Mouse (Mus musculus) frontal cortex, postnatal 10 days (tissue): Measurements from ENCODE around the gene Ccr1l1.
"Not testable (repeated sequence)": the region's sequence is repeated elsewhere in the genome, so short reads cannot be mapped to it uniquely, and the experiment has no call there.

Experiments
- DNase-seq, 2 experiments: peaks; one replicate each; pipeline ENCODE4 v3.0.0; 2022; ENCODE audit warnings: low spot score in 2 of 2, mixed read lengths in 1 of 2

The Ccr1l1 gene

GRCm38 (mm10) chr9:123978308-123978707, at the start of gene Ccr1l1:
Gene Ccr1l1, minus strand, starts transcription at chr9:123978408.
- DNase-seq: no peak

GRCm38 (mm10) chr9:124021672-124022071, 43.5 kb upstream of the Ccr1l1 start, which contains the start of gene Ccr3:
Gene Ccr3, plus strand, starts transcription at chr9:124021972.
- no peak for DNase-seq

- DNase-seq: no peak
Measured at GRCm38 (mm10) chr9:124019887-124020286, 41.7 kb upstream of the Ccr1l1 start.

- DNase-seq: no peak
Measured at GRCm38 (mm10) chr9:124016048-124016447, 37.8 kb upstream of the Ccr1l1 start.

GRCm38 (mm10) chr9:124014985-124015652, 36.9 kb upstream of the Ccr1l1 start:
- DNase-seq: no peak

- DNase-seq: no peak
Measured at GRCm38 (mm10) chr9:124013270-124013669, 35.1 kb upstream of the Ccr1l1 start.

- no peak for DNase-seq
Measured at GRCm38 (mm10) chr9:124012691-124013090, 34.5 kb upstream of the Ccr1l1 start.

GRCm38 (mm10) chr9:123999784-124000183, 21.6 kb upstream of the Ccr1l1 start:
- DNase-seq: no peak

- no peak for DNase-seq
Measured at GRCm38 (mm10) chr9:123997719-123998118, 19.5 kb upstream of the Ccr1l1 start.

GRCm38 (mm10) chr9:123991312-123991906, 13.2 kb upstream of the Ccr1l1 start:
- no peak for DNase-seq

- no peak for DNase-seq
Measured at GRCm38 (mm10) chr9:123989671-123990070, 11.5 kb upstream of the Ccr1l1 start.

GRCm38 (mm10) chr9:123986217-123986616, 8.0 kb upstream of the Ccr1l1 start:
- peak in 1 of 2 experiments; percentile 13 for DNase-seq

GRCm38 (mm10) chr9:123984943-123985342, 6.7 kb upstream of the Ccr1l1 start:
- no peak for DNase-seq

- DNase-seq: no peak
Measured at GRCm38 (mm10) chr9:123982720-123983119, 4.5 kb upstream of the Ccr1l1 start.

GRCm38 (mm10) chr9:123981909-123982308, 3.7 kb upstream of the Ccr1l1 start:
- no peak for DNase-seq

GRCm38 (mm10) chr9:123980858-123981475, 2.8 kb upstream of the Ccr1l1 start:
- DNase-seq: not testable (repeated sequence)

- no peak for DNase-seq
Measured at GRCm38 (mm10) chr9:123976876-123977663, 1.1 kb downstream of the Ccr1l1 start.

GRCm38 (mm10) chr9:123975630-123976029, 2.6 kb downstream of the Ccr1l1 start:
- no peak for DNase-seq

- no peak for DNase-seq
Measured at GRCm38 (mm10) chr9:123968290-123968912, 9.8 kb downstream of the Ccr1l1 start, which contains the start of gene Ccr1. Gene Ccr1, minus strand, starts transcription at chr9:123968692.

GRCm38 (mm10) chr9:123966858-123967495, 11.2 kb downstream of the Ccr1l1 start:
- not testable (repeated sequence) for DNase-seq

GRCm38 (mm10) chr9:123964776-123965175, 13.4 kb downstream of the Ccr1l1 start:
- DNase-seq: no peak
